Mouse (Mus musculus) MEL (cell line): ENCODE measurements at regions not wholly inside any gene's neighbourhood (a gene's known extent, or its start where the extent isn't known, plus 50 kb on each side); places are given as distances from the start of the nearest gene placed in this dataset.
A peak's percentile ranks its signal among the peaks of the same experiment; 100 is the strongest.

Source experiments
- DNase-seq: peaks from one replicate; pipeline ENCODE4 v3.0.0; 2011; ENCODE audit warnings: low read depth, low spot score
- H3K27ac ChIP-seq: 2 replicates; pipeline ENCODE4 v1.5.1; 2012; ENCODE audit warnings: low read depth, mild to moderate bottlenecking, control low read depth, low read length, moderate library complexity; ENCODE audit not compliant: control insufficient read depth
- H3K27me3 ChIP-seq, 2 experiments: fragments of 150-350 bp in 1 of 2; sonication (generic) in 1 of 2; 2 replicates each; pipeline ENCODE4 v1.6.1; 2012; ENCODE audit warnings: low read length in 2 of 2, mild to moderate bottlenecking in 2 of 2, improper control_type of control experiment in 1 of 2, moderate library complexity in 1 of 2; ENCODE audit not compliant: insufficient read depth in 2 of 2, control insufficient read depth in 1 of 2
- H3K36me3 ChIP-seq, 2 experiments: 2 replicates each; pipeline ENCODE4 v1.6.1; 2012 to 2014; ENCODE audit warnings: low read length in 2 of 2, improper control_type of control experiment in 1 of 2, inconsistent platforms in 1 of 2, mild to moderate bottlenecking in 1 of 2; ENCODE audit not compliant: insufficient read depth in 2 of 2, control insufficient read depth in 1 of 2
- H3K4me1 ChIP-seq, 2 experiments: fragments of 150-350 bp in 1 of 2; sonication (generic) in 1 of 2; 2 replicates each; pipeline ENCODE4 v1.6.1; 2012; ENCODE audit warnings: low read length in 2 of 2, improper control_type of control experiment in 1 of 2, mild to moderate bottlenecking in 1 of 2; ENCODE audit not compliant: insufficient read depth in 2 of 2, control insufficient read depth in 1 of 2
- H3K4me3 ChIP-seq, 2 experiments: fragments of 150-350 bp in 1 of 2; sonication (generic) in 1 of 2; 2 replicates each; pipeline ENCODE4 v1.5.1; 2012; ENCODE audit warnings: low read depth in 2 of 2, low read length in 2 of 2, mild to moderate bottlenecking in 2 of 2, moderate library complexity in 2 of 2, control low read depth in 1 of 2, improper control_type of control experiment in 1 of 2; ENCODE audit not compliant: control insufficient read depth in 1 of 2, insufficient read depth in 1 of 2
- H3K79me2 ChIP-seq: 2 replicates; pipeline ENCODE4 v1.6.1; 2012; ENCODE audit warnings: mild to moderate bottlenecking, low read length, moderate library complexity; ENCODE audit not compliant: control insufficient read depth, poor library complexity, insufficient read depth
- H3K9ac ChIP-seq: 2 replicates; pipeline ENCODE4 v1.6.1; 2012; ENCODE audit warnings: low read depth, mild to moderate bottlenecking, control low read depth, low read length, moderate library complexity; ENCODE audit not compliant: control insufficient read depth, poor library complexity, severe bottlenecking
- H3K9me3 ChIP-seq: fragments of 150-350 bp; sonication (generic); replicated peaks from 2 replicates; pipeline ENCODE4 v1.6.1; 2012; ENCODE audit warnings: mild to moderate bottlenecking, low read length, improper control_type of control experiment, moderate library complexity; ENCODE audit not compliant: insufficient read depth
- BHLHE40 ChIP-seq: IDR thresholded peaks from 2 replicates; pipeline ENCODE4 v1.6.1; 2012; ENCODE audit warnings: low read depth, mild to moderate bottlenecking, inconsistent platforms, low read length, improper control_type of control experiment, borderline replicate concordance
- CHD1 ChIP-seq: IDR thresholded peaks from 2 replicates; pipeline ENCODE4 v1.6.1; 2012; ENCODE audit warnings: low read depth, mild to moderate bottlenecking, inconsistent platforms, low read length, improper control_type of control experiment
- CTCF ChIP-seq, 3 experiments: IDR thresholded peaks in 2 of 3; conservative IDR thresholded peaks in 1 of 3; 2 replicates each; pipeline ENCODE4 v1.5.1; 2011 to 2012; ENCODE audit warnings: low read length in 3 of 3, low read depth in 2 of 3, mild to moderate bottlenecking in 2 of 3, improper control_type of control experiment in 1 of 3, inconsistent platforms in 1 of 3, mixed read lengths in 1 of 3, moderate library complexity in 1 of 3; ENCODE audit not compliant: control insufficient read depth in 1 of 3, insufficient read depth in 1 of 3, poor library complexity in 1 of 3, severe bottlenecking in 1 of 3
- E2F4 ChIP-seq: IDR thresholded peaks from 2 replicates; pipeline ENCODE4 v1.6.1; 2011; ENCODE audit warnings: low read depth, low read length, improper control_type of control experiment, borderline replicate concordance
- EP300 ChIP-seq, 2 experiments: IDR thresholded peaks; 2 replicates each; pipeline ENCODE4 v1.6.1; 2011; ENCODE audit warnings: improper control_type of control experiment in 2 of 2, low read length in 2 of 2, low read depth in 1 of 2, mild to moderate bottlenecking in 1 of 2
- ETS1 ChIP-seq: IDR thresholded peaks from 2 replicates; pipeline ENCODE4 v1.6.1; 2012; ENCODE audit warnings: low read depth, mild to moderate bottlenecking, inconsistent platforms, low read length, improper control_type of control experiment, moderate library complexity
- GATA1 ChIP-seq: IDR thresholded peaks from 2 replicates; pipeline ENCODE4 v1.6.1; 2011; ENCODE audit warnings: low read depth, low read length, improper control_type of control experiment
- HCFC1 ChIP-seq: IDR thresholded peaks from 2 replicates; pipeline ENCODE4 v1.6.1; 2012; ENCODE audit warnings: low read depth, mild to moderate bottlenecking, inconsistent platforms, low read length, improper control_type of control experiment, moderate library complexity
- KAT2A ChIP-seq: conservative IDR thresholded peaks from 2 replicates; pipeline ENCODE4 v1.6.1; 2012; ENCODE audit warnings: low read depth, low read length, improper control_type of control experiment, inconsistent platforms
- MAFK ChIP-seq: IDR thresholded peaks from 2 replicates; pipeline ENCODE4 v1.6.1; 2011; ENCODE audit warnings: low read depth, mild to moderate bottlenecking, low read length, improper control_type of control experiment, borderline replicate concordance
- MAZ ChIP-seq: IDR thresholded peaks from 2 replicates; pipeline ENCODE4 v1.6.1; 2012; ENCODE audit warnings: low read depth, mild to moderate bottlenecking, inconsistent platforms, low read length, improper control_type of control experiment
- MEF2A ChIP-seq: IDR thresholded peaks from 2 replicates; pipeline ENCODE4 v1.6.1; 2014; ENCODE audit warnings: low read depth, mild to moderate bottlenecking, inconsistent platforms, low read length, improper control_type of control experiment; ENCODE audit not compliant: poor library complexity, insufficient replicate concordance, severe bottlenecking; ENCODE audit errors: extremely low read depth
- MXI1 ChIP-seq: IDR thresholded peaks from 2 replicates; pipeline ENCODE4 v1.6.1; 2011; ENCODE audit warnings: mild to moderate bottlenecking, low read depth, low read length, improper control_type of control experiment
- MYC ChIP-seq: IDR thresholded peaks from 2 replicates; pipeline ENCODE4 v1.6.1; 2011; ENCODE audit warnings: low read depth, mild to moderate bottlenecking, low read length, improper control_type of control experiment, moderate library complexity
- NRF1 ChIP-seq: IDR thresholded peaks from 2 replicates; pipeline ENCODE4 v1.6.1; 2014; ENCODE audit warnings: low read depth, mild to moderate bottlenecking, inconsistent platforms, low read length, improper control_type of control experiment, moderate library complexity; ENCODE audit not compliant: poor library complexity, insufficient read depth, severe bottlenecking
- POLR2AphosphoS5 ChIP-seq: IDR thresholded peaks from 2 replicates; pipeline ENCODE4 v1.6.1; 2012; ENCODE audit warnings: low read depth, borderline replicate concordance, mild to moderate bottlenecking, inconsistent platforms, low read length, moderate library complexity, mixed read lengths
- RAD21 ChIP-seq: IDR thresholded peaks from 2 replicates; pipeline ENCODE4 v1.6.1; 2011; ENCODE audit warnings: mild to moderate bottlenecking, low read depth, low read length, improper control_type of control experiment
- RCOR1 ChIP-seq: IDR thresholded peaks from 2 replicates; pipeline ENCODE4 v1.6.1; 2012; ENCODE audit warnings: low read depth, mild to moderate bottlenecking, inconsistent platforms, low read length, improper control_type of control experiment
- SIN3A ChIP-seq: IDR thresholded peaks from 2 replicates; pipeline ENCODE4 v1.6.1; 2012; ENCODE audit warnings: low read length, improper control_type of control experiment, inconsistent platforms
- SMC3 ChIP-seq: IDR thresholded peaks from 2 replicates; pipeline ENCODE4 v1.6.1; 2011; ENCODE audit warnings: low read depth, low read length, improper control_type of control experiment
- TAL1 ChIP-seq: IDR thresholded peaks from 2 replicates; pipeline ENCODE4 v1.6.1; 2012; ENCODE audit warnings: mild to moderate bottlenecking, inconsistent platforms, low read length, moderate library complexity, mixed read lengths
- USF1 ChIP-seq: IDR thresholded peaks from 2 replicates; pipeline ENCODE4 v1.6.1; 2014; ENCODE audit warnings: low read depth, mild to moderate bottlenecking, inconsistent platforms, low read length, improper control_type of control experiment, moderate library complexity
- ZC3H11A ChIP-seq: IDR thresholded peaks from 2 replicates; pipeline ENCODE4 v1.6.1; 2012; ENCODE audit warnings: low read depth, mild to moderate bottlenecking, inconsistent platforms, low read length, improper control_type of control experiment
- ZMIZ1 ChIP-seq: IDR thresholded peaks from 2 replicates; pipeline ENCODE4 v1.6.1; 2012; ENCODE audit warnings: low read depth, mild to moderate bottlenecking, inconsistent platforms, low read length, improper control_type of control experiment, moderate library complexity
- ZNF384 ChIP-seq: IDR thresholded peaks from 2 replicates; pipeline ENCODE4 v1.6.1; 2012; ENCODE audit warnings: low read depth, mild to moderate bottlenecking, inconsistent platforms, low read length, improper control_type of control experiment

DNA sequence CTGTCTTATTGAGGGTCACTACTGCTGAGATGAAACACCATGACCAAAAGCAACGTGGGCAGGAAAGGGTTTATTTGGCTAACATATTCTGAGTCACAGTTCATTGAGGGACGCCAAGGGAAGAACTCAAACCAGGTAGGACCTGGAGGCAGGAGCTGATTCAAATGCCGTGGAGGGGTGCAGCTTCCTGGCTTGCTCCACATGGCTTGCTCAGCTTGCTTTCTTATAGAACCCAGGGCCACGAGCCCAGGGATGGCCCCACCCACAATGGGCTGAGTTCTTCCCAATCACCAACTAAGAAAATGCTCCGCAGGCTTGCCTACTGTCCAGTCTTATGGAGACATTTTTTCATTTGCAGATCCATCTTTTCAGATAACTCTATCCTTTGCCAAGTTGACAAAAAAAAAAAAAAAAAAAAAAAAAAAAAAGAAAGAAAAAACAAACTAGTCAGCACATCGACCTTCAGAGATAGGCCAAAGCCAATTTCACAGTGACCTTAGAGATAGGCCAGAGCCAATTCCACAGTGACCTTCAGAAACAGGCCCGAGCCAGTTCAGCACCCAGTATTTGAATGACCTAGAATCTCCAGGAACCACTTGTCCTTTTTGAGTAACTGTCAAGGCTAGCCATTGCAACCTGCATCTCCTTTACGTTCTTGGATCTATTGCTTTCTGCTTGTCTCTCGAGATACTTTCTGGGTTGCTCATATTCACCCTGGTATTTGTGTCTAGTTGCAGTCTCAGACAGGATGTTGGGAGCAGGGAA is 52.5 kb upstream of the Caprin1 start:
- Histone ChIP-seq H3K4me1 (peaks cover 0 to 2% of the 10 kb centered on the region in 2 experiments; a peak in 1 of 4 replicates), H3K79me2 (no peaks in the 10 kb centered on the region), H3K4me3 (no peak overlapping the region), H3K27me3 (no peaks in the 10 kb centered on the region), H3K27ac (no peak overlapping the region), H3K9me3 (no peaks in the 10 kb centered on the region), H3K36me3 (no peaks in the 10 kb centered on the region), H3K9ac (no peak overlapping the region)
- DNase-seq = no peak
- TF ChIP-seq ZNF384 = no peak
- TF ChIP-seq MAFK = no peak
- TF ChIP-seq GATA1 = no peak
- TF ChIP-seq SIN3A = no peak
- no peak for TF ChIP-seq USF1
- no peak for TF ChIP-seq SMC3
- TF ChIP-seq POLR2AphosphoS5 = no peak
- no peak for TF ChIP-seq CHD1
- no peak for TF ChIP-seq MEF2A
- TF ChIP-seq ZMIZ1 = no peak
- TF ChIP-seq BHLHE40 = no peak
- no peak for TF ChIP-seq E2F4
- TF ChIP-seq EP300 (IDR thresholded peaks at IDR 0.05; ENCODE audit: low read depth in 1 of 2, low read length in 2 of 2) = no peak
- TF ChIP-seq HCFC1 = no peak
- no peak for TF ChIP-seq KAT2A
- TF ChIP-seq MAZ = no peak
- TF ChIP-seq ETS1 = no peak

DNA sequence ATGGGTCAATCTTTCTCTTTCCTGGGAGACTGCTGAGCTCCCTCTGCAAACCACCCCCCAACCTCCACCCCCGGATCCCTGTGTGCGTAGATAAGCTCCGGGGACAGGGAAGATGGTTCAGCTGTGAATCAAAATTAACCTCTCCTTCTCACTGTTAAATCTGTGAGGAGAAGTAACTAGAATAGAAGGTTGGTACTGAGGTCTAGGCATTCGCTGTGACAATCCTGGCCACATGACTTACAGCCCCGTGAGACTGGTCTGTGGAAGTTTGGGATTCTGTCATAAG is 53.0 kb upstream of the Caprin1 start:
- Histone ChIP-seq H3K4me1 (peaks cover 0 to 2% of the 10 kb centered on the region in 2 experiments; a peak in 1 of 4 replicates), H3K4me3 (no peak overlapping the region), H3K9ac (no peak overlapping the region), H3K27ac (no peak overlapping the region), H3K36me3 (no peaks in the 10 kb centered on the region), H3K9me3 (no peaks in the 10 kb centered on the region), H3K27me3 (no peaks in the 10 kb centered on the region), H3K79me2 (no peaks in the 10 kb centered on the region)
- DNase-seq = no peak
- TF ChIP-seq RCOR1 (peak; percentile 67; the same call in 1 of the 2 replicates), E2F4 (no peak), ZC3H11A (no peak), BHLHE40 (no peak), NRF1 (no peak), EP300 (IDR thresholded peaks at IDR 0.05; ENCODE audit: low read depth in 1 of 2, low read length in 2 of 2) (no peak; a peak in 1 of 4 replicates), CTCF (IDR thresholded peaks at IDR 0.05 in 2 of 3, conservative IDR thresholded peaks at IDR 0.05 in 1 of 3; ENCODE audit: control insufficient read depth in 1 of 3, insufficient read depth in 1 of 3, low read depth in 2 of 3, low read length in 3 of 3, poor library complexity in 1 of 3, severe bottlenecking in 1 of 3) (no peak), MXI1 (no peak), RAD21 (no peak), TAL1 (no peak), MYC (no peak), POLR2AphosphoS5 (no peak), GATA1 (0 out of 2 replicates have a peak, but pooled peaks have one; percentile 8), ZNF384 (no peak)
